In genomic region chr9:46816126-46816525, GRCm38 (mm10) we compare ENCODE assay signal across 19 mouse cellular contexts.
DNase-seq lines count a peak whose midpoint lies in the region; ATAC-seq and TF ChIP-seq lines count a peak whose summit lies in the region.
"Had no signal": no experiment of that assay in that cellular context is flagged by ENCODE, and none has a peak within 500 bp of the region (broad histone marks: within the 10 kb centered on the region; RNA-seq: fewer than 3 reads in every experiment).

No protein-coding gene starts in this region.

- no peaks in the 10 kb centered on the region for H3K9me3 ChIP-seq in embryonic facial prominence, embryonic 14.5 days (ENCODE audit: control insufficient read depth, low read length)
- no peaks in the 10 kb centered on the region for H3K9me3 ChIP-seq in embryonic facial prominence, embryonic 10.5 days
- H3K9me3 ChIP-seq: embryonic facial prominence, embryonic 12.5 days; heart, embryonic 15.5 days; hindbrain, embryonic 10.5 days; liver, embryonic 12.5 days; lung, embryonic 15.5 days had no signal

- H3K9ac ChIP-seq in embryonic facial prominence, embryonic 14.5 days (ENCODE audit: low read depth, low read length), result no peak overlapping the region
- H3K9ac ChIP-seq: embryonic facial prominence, embryonic 12.5 days; heart, embryonic 15.5 days; liver, embryonic 12.5 days; lung, embryonic 15.5 days had no signal

- no peak for ATAC-seq in embryonic facial prominence, embryonic 14.5 days (ENCODE audit: low read depth)
- ATAC-seq: liver, embryonic 12.5 days had no signal

- DNase-seq in embryonic facial prominence, embryonic 14.5 days (ENCODE audit: low spot score), result peak; percentile 44
- DNase-seq in embryonic facial prominence, embryonic 10.5 days (ENCODE audit: low spot score), result no peak
- DNase-seq in left cerebral cortex, adult 11 months (ENCODE audit: low spot score), result peak; percentile 21
- no peak for DNase-seq in left cerebral cortex, postnatal 4 days
- peak; percentile 54 to 55 for DNase-seq in left cerebral cortex, adult 2 months (ENCODE audit: extremely low spot score in 1 of 2, low spot score in 2 of 2)
- peak; percentile 62 for DNase-seq in right cerebral cortex, postnatal 14 days
- DNase-seq in gastrocnemius, postnatal 25 days, result no peak
- DNase-seq in thymus, postnatal 4 days, result no peak
- DNase-seq: adrenal gland, adult 2 months; cerebellum, adult 11-12 months; kidney, adult 2 months; kidney, postnatal 25 days; thymus, adult 18-20 months had no signal

- 71% methylated on average over 5 of the region's 5 CpGs for WGBS in embryonic facial prominence, embryonic 14.5 days
- WGBS in embryonic facial prominence, embryonic 10.5 days, result 90% methylated on average over 5 of the region's 5 CpGs

- no peaks in the 10 kb centered on the region for H3K36me3 ChIP-seq in embryonic facial prominence, embryonic 14.5 days (ENCODE audit: control insufficient read depth, insufficient read depth, low read length)
- H3K36me3 ChIP-seq in embryonic facial prominence, embryonic 10.5 days (replicated peaks), result no peaks in the 10 kb centered on the region
- H3K36me3 ChIP-seq: embryonic facial prominence, embryonic 12.5 days; heart, embryonic 15.5 days; hindbrain, embryonic 10.5 days; liver, embryonic 12.5 days; lung, embryonic 15.5 days had no signal

- H3K4me3 ChIP-seq in embryonic facial prominence, embryonic 14.5 days (ENCODE audit: low read depth, low read length), result no peak overlapping the region
- no peak overlapping the region for H3K4me3 ChIP-seq in embryonic facial prominence, embryonic 10.5 days
- no peak overlapping the region for H3K4me3 ChIP-seq in left cerebral cortex, adult 2 months
- H3K4me3 ChIP-seq: embryonic facial prominence, embryonic 12.5 days; heart, embryonic 15.5 days; hindbrain, embryonic 10.5 days; liver, embryonic 12.5 days; lung, embryonic 15.5 days; megakaryocyte, embryonic 14.5 days had no signal

- H3K27me3 ChIP-seq in embryonic facial prominence, embryonic 14.5 days (replicated peaks; ENCODE audit: control insufficient read depth, insufficient read depth, low read length), result 0 out of 2 replicates have a peak, but pooled peaks cover 4% of the 10 kb centered on the region
- peaks cover 29% of the 10 kb centered on the region for H3K27me3 ChIP-seq in embryonic facial prominence, embryonic 10.5 days (replicated peaks; ENCODE audit: low read depth, poor library complexity, severe bottlenecking)
- H3K27me3 ChIP-seq: lung, embryonic 15.5 days; megakaryocyte, embryonic 14.5 days had no signal

- intact Hi-C loops in left cerebral cortex, postnatal 4 days (cut with DNase I), result no loop called here
- intact Hi-C loops in left cerebral cortex, adult 2 months (cut with DNase I), result loop anchor here (5.0 to 10.0 kb wide), 3 partner anchors 91 to 711 kb away; no protein-coding TSS in a partner anchor

- TF ChIP-seq CTCF in left cerebral cortex, adult 2 months (IDR thresholded peaks at IDR 0.05), result no peak

- no peak overlapping the region for H3K4me2 ChIP-seq in embryonic facial prominence, embryonic 14.5 days (ENCODE audit: low read depth, low read length)
- H3K4me2 ChIP-seq: embryonic facial prominence, embryonic 12.5 days; heart, embryonic 15.5 days; liver, embryonic 12.5 days; lung, embryonic 15.5 days had no signal

- no peak overlapping the region for H3K27ac ChIP-seq in embryonic facial prominence, embryonic 14.5 days (replicated peaks; ENCODE audit: low read depth, low read length)
- no peak overlapping the region for H3K27ac ChIP-seq in embryonic facial prominence, embryonic 10.5 days (replicated peaks)
- no peak overlapping the region for H3K27ac ChIP-seq in left cerebral cortex, adult 2 months
- H3K27ac ChIP-seq: embryonic facial prominence, embryonic 12.5 days; heart, embryonic 15.5 days; hindbrain, embryonic 10.5 days; liver, embryonic 12.5 days; lung, embryonic 15.5 days had no signal

- H3K4me1 ChIP-seq in embryonic facial prominence, embryonic 14.5 days (ENCODE audit: control insufficient read depth, insufficient read depth, low read length), result peaks cover 10% of the 10 kb centered on the region
- H3K4me1 ChIP-seq in embryonic facial prominence, embryonic 10.5 days, result peaks cover 20% of the 10 kb centered on the region
- H3K4me1 ChIP-seq: liver, embryonic 12.5 days; megakaryocyte, embryonic 14.5 days had no signal

Comparison
In these comparisons a context has a peak if more than half of its experiments do, and no peak if none do; other contexts are left out.
1. DNase-seq: peak in embryonic facial prominence, embryonic 14.5 days (single experiment), left cerebral cortex, adult 11 months (single experiment), left cerebral cortex, adult 2 months (2 of 2) and right cerebral cortex, postnatal 14 days (single experiment); none in embryonic facial prominence, embryonic 10.5 days (single experiment), left cerebral cortex, postnatal 4 days (single experiment), gastrocnemius, postnatal 25 days (single experiment) and thymus, postnatal 4 days (single experiment).